Mouse (Mus musculus) embryonic facial prominence, embryonic 11.5 days (tissue): ENCODE measurements at regions not wholly inside any gene's neighbourhood (a gene's known extent, or its start where the extent isn't known, plus 50 kb on each side); places are given as distances from the start of the nearest gene placed in this dataset.

ENCODE experiments used
- ATAC-seq: fragments of 200-750 bp; cut with Nextera tagmentation; replicated peaks from 2 replicates; pipeline ENCODE4 v1.8.0; 2017; ENCODE audit warnings: low read depth; ENCODE audit not compliant: insufficient number of reproducible peaks, low FRiP score, low TSS enrichment
- DNase-seq: peaks from one replicate; pipeline ENCODE4 v3.0.0-alpha.2; 2015; ENCODE audit warnings: low spot score
- H3K27ac ChIP-seq: fragments of 300-500 bp; sonication (generic); replicated peaks from 2 replicates; pipeline ENCODE4 v1.5.1; 2014; ENCODE audit warnings: mild to moderate bottlenecking, low read depth, low read length, control low read depth
- H3K27me3 ChIP-seq: fragments of 300-500 bp; sonication (generic); 2 replicates; pipeline ENCODE4 v1.6.1; 2014; ENCODE audit warnings: mild to moderate bottlenecking, low read length, moderate library complexity, mixed read lengths; ENCODE audit not compliant: control insufficient read depth, insufficient read depth
- H3K36me3 ChIP-seq: fragments of 300-500 bp; sonication (generic); replicated peaks from 2 replicates; pipeline ENCODE4 v1.6.1; 2014; ENCODE audit warnings: low read depth, mild to moderate bottlenecking, low read length, moderate library complexity, mixed read lengths; ENCODE audit not compliant: control insufficient read depth, insufficient read depth
- H3K4me1 ChIP-seq: fragments of 300-500 bp; sonication (generic); 2 replicates; pipeline ENCODE4 v1.6.1; 2014; ENCODE audit warnings: low read length, mixed read lengths; ENCODE audit not compliant: control insufficient read depth, insufficient read depth
- H3K4me2 ChIP-seq: fragments of 300-500 bp; sonication (generic); 2 replicates; pipeline ENCODE4 v1.6.1; 2014; ENCODE audit warnings: low read depth, mild to moderate bottlenecking, control low read depth, low read length, moderate library complexity
- H3K4me3 ChIP-seq: fragments of 300-500 bp; sonication (generic); 2 replicates; pipeline ENCODE4 v1.5.1; 2014; ENCODE audit warnings: low read depth, low read length, control low read depth
- H3K9ac ChIP-seq: fragments of 300-500 bp; sonication (generic); replicated peaks from 2 replicates; pipeline ENCODE4 v1.6.1; 2014; ENCODE audit warnings: mild to moderate bottlenecking, control low read depth, low read length
- H3K9me3 ChIP-seq: fragments of 300-500 bp; sonication (generic); replicated peaks from 2 replicates; pipeline ENCODE4 v1.6.1; 2016; ENCODE audit warnings: mild to moderate bottlenecking, low read length, inconsistent platforms, mixed read lengths; ENCODE audit not compliant: control insufficient read depth
- WGBS: fragments of 180-500 bp; shearing (Covaris S2); extraction: QIAGEN DNeasy Blood & Tissue Kit; methylation state at CpG from one replicate; pipeline ENCODE4 v1.1.7; 2014; 5-methylcytosine and 5-hydroxymethylcytosine counted together

DNA sequence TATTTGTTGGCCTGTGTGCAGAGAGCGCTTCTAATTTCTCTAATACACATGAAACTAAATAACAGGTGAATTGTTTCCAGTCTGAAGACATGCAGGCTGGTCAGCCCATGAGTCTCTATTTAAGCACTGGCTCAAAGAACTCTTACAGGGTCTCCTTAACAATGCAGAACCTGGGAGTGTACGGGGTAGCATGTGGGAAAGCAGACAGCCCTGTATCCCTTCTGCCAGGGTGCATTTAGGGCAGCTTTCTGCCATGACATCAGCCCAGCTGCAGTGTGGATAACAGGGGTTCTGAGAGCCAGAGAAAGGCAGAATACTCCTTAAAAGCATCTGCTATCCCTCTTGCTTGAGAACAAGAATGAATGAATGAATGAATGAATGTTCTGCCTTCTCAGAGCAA lies 164.7 kb downstream of the Grb14 start:
- Histone ChIP-seq H3K27ac (no peak overlapping the region), H3K36me3 (no peaks in the 10 kb centered on the region), H3K9me3 (no peaks in the 10 kb centered on the region), H3K27me3 (no peaks in the 10 kb centered on the region), H3K9ac (no peak overlapping the region), H3K4me3 (no peak overlapping the region), H3K4me2 (no peak overlapping the region), H3K4me1 (no peaks in the 10 kb centered on the region)
- 87% methylated on average over 2 of the region's 2 CpGs for WGBS
- no peak for ATAC-seq
- DNase-seq: no peak

DNA sequence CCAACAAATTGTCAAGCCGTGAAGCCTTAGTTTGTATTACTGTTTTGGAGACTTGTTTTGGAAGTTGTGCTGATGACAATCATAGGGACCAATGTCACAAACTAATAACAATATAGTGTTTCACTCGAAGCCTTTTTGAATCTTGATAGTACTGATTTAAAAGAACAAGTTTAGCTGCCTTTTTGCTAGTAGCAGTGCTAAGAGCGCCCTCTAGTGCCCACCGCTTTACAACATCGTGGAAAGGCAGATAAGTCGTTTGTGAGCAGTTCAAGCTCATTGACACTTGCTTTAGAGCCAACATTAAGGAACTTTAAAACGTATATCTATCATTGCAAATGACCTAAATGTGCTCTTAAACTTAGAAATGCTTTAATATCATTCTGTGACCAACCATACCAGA lies 170.9 kb downstream of the Grb14 start:
- ATAC-seq (no peak), DNase-seq (peak; percentile 91)
- Histone ChIP-seq H3K27ac (no peak overlapping the region), H3K9ac (no peak overlapping the region), H3K9me3 (no peaks in the 10 kb centered on the region), H3K4me2 (no peak overlapping the region), H3K4me3 (no peak overlapping the region), H3K27me3 (no peaks in the 10 kb centered on the region), H3K4me1 (no peaks in the 10 kb centered on the region), H3K36me3 (no peaks in the 10 kb centered on the region)
- WGBS: 13% methylated on average over 7 of the region's 7 CpGs

DNA sequence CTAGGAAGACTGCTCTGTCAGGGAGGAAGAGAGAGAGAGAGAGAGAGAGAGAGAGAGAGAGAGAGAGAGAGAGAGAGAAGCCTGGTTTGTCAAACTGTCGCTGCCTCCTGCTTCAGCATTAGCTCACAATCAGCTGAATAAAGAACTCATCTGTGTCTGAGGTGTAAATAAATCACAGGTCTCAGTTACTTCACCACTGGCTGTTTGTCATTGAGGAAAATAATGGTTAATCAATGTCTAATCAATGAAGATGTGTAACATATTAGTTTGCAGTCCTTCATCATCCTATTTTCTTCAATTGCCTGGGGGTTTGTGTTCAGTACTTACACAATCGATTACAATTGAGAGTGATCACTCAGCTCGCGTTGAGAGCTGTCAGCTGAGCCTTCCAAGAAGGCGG lies 171.9 kb downstream of the Grb14 start:
- H3K4me3 ChIP-seq: no peak overlapping the region
- no peak overlapping the region for H3K27ac ChIP-seq
- no peak for ATAC-seq
- H3K27me3 ChIP-seq: no peaks in the 10 kb centered on the region
- no peaks in the 10 kb centered on the region for H3K9me3 ChIP-seq
- H3K9ac ChIP-seq: no peak overlapping the region
- WGBS: 53% methylated on average over 5 of the region's 5 CpGs
- no peaks in the 10 kb centered on the region for H3K36me3 ChIP-seq
- no peaks in the 10 kb centered on the region for H3K4me1 ChIP-seq
- no peak for DNase-seq
- no peak overlapping the region for H3K4me2 ChIP-seq

DNA sequence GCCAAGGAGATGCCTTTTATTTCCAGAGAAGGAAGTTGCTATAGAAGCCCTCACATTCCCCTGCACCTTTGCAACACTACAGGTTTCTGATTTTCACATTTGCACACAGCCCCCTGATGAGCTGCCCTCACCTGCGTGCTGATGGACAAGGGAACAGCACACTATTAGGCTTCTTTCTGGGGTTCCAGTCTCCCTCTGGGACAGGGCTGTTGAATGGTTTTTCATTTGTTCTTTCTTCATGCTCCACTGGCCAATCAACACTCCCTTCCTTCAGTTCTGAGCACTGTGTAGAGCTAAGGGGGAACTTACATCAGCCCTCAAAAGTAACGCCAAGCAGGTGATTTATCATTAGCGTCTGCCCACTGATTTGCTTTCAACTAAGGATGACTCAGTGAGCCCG lies 173.7 kb downstream of the Grb14 start:
- H3K36me3 ChIP-seq: no peaks in the 10 kb centered on the region
- ATAC-seq: no peak
- H3K4me2 ChIP-seq: no peak overlapping the region
- H3K27me3 ChIP-seq: no peaks in the 10 kb centered on the region
- H3K4me1 ChIP-seq: no peaks in the 10 kb centered on the region
- H3K4me3 ChIP-seq: no peak overlapping the region
- no peak overlapping the region for H3K9ac ChIP-seq
- no peak for DNase-seq
- H3K27ac ChIP-seq: no peak overlapping the region
- no peaks in the 10 kb centered on the region for H3K9me3 ChIP-seq
- 66% methylated on average over 4 of the region's 4 CpGs for WGBS

DNA sequence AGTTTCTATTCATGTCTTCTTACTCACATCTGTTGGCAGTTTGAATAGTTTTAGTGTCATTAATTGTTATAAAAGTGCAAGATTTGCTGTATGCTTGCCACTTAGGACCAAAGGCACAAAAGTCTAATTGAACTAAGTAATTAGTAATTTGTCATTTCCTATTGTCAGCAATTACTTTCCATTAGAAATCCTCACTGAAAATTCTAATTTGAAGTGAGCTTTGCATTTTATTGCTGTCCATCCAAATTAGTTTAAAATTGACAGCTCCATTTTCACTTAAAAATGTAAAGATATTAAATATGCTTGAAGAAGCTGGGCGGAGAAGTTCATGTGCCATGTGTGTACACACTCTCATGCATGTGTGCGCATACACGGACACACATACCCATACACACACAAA lies 174.1 kb downstream of the Grb14 start:
- Histone ChIP-seq H3K4me1 (no peaks in the 10 kb centered on the region), H3K27me3 (no peaks in the 10 kb centered on the region)
- no peak for DNase-seq

DNA sequence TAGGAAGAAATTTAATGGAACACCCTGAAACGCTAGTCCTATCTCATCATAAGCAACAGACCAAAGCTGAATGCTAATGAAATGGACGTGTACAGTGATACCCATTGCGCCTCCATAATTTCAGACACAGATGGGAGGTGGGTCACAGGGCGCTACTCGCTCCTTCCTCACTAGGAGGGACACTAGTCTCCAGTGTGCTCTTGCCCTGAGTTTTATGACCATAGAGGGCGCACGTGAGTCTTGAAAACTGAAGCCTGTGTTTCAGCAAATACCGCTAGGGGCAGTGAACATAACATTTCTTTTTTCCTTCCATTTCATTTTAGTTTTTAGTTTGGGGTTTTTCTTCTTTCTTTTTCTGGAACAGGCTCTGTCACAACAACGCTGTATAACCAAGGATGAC lies 200.3 kb downstream of the Grb14 start:
- Histone ChIP-seq H3K9me3 (no peaks in the 10 kb centered on the region), H3K27me3 (no peaks in the 10 kb centered on the region), H3K36me3 (no peaks in the 10 kb centered on the region), H3K9ac (no peak overlapping the region), H3K4me3 (no peak overlapping the region), H3K4me2 (no peak overlapping the region), H3K4me1 (no peaks in the 10 kb centered on the region), H3K27ac (no peak overlapping the region)
- DNase-seq (no peak), ATAC-seq (no peak)
- WGBS: 79% methylated on average over 9 of the region's 9 CpGs

More for the DNA sequence above, 174.1 kb downstream of the Grb14 start:
- no peaks in the 10 kb centered on the region for H3K36me3 ChIP-seq
- ATAC-seq: no peak
- H3K9me3 ChIP-seq: no peaks in the 10 kb centered on the region
- H3K4me3 ChIP-seq: no peak overlapping the region
- no peak overlapping the region for H3K9ac ChIP-seq
- 95% methylated on average over 3 of the region's 3 CpGs for WGBS
- H3K4me2 ChIP-seq: no peak overlapping the region
- no peak overlapping the region for H3K27ac ChIP-seq

DNA sequence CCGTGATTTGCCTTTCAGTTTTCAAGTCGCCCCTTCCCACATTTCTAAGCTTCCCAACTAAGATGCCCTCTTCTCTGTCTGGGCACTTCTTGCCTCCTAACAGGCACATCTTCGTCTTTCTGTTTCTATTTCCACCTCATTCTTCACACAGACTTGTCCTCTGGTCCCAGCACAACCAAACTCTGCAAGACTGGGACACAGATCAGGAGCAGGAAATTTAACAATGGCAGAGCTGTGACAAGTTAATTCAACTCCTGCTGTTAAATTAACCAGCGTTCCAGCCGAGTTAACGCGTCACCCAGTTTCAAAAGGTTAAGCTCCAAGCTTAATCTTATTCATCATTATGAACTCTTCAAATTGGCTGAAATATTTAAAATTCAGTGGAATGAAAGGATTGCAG lies 200.9 kb downstream of the Grb14 start:
- Histone ChIP-seq H3K4me3 (no peak overlapping the region), H3K9ac (no peak overlapping the region), H3K27ac (no peak overlapping the region), H3K27me3 (no peaks in the 10 kb centered on the region), H3K4me2 (no peak overlapping the region), H3K4me1 (no peaks in the 10 kb centered on the region), H3K36me3 (no peaks in the 10 kb centered on the region), H3K9me3 (no peaks in the 10 kb centered on the region)
- DNase-seq: no peak
- 51% methylated on average over 7 of the region's 7 CpGs for WGBS
- ATAC-seq: no peak

DNA sequence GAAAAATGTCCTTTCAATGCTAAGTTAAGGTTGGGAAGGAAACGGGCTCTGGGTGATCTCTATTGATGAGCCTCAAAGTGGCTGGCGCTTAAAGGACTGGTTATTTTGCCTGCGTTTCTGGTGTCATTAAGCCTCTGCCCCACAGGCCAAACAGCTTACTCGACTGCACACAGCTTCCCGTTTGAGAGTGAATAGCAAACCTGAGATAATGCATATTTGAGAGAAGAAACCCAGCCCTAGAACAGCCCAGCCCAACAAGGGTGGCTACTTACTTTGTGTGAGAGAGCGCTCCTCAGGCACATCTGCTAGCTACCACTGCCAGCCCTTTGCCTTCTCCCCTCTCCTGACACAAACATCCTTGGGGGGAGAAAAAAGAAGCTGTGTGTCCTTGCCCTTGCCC lies 201.7 kb downstream of the Grb14 start:
- H3K27me3 ChIP-seq: no peaks in the 10 kb centered on the region
- H3K9me3 ChIP-seq: no peaks in the 10 kb centered on the region
- ATAC-seq (no peak), DNase-seq (no peak)
- H3K4me3 ChIP-seq: no peak overlapping the region
- no peaks in the 10 kb centered on the region for H3K4me1 ChIP-seq
- H3K27ac ChIP-seq: no peak overlapping the region
- no peak overlapping the region for H3K9ac ChIP-seq
- H3K4me2 ChIP-seq: no peak overlapping the region
- H3K36me3 ChIP-seq: no peaks in the 10 kb centered on the region
- 33% methylated on average over 6 of the region's 6 CpGs for WGBS

DNA sequence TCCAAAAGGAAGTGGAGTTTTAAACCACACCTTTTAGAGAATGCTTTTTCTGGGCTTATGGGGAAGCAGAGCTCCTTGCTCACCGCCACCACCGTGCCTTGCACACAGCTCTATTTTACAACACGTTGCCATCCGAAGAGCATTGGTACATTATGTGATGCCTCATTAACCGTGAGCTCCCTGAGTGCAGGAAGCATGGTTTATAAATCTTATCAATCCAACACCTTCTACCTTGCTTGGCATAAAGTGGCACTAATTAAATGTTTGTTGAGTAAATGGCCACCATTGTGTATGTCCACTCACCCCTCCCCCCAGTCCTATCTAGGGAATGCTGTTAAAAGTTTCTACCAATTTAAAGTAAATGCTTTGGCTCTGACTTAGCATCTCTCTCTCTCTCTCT lies 206.6 kb downstream of the Grb14 start:
- Histone ChIP-seq H3K4me3 (no peak overlapping the region), H3K4me2 (no peak overlapping the region), H3K9ac (no peak overlapping the region), H3K27me3 (no peaks in the 10 kb centered on the region), H3K27ac (no peak overlapping the region), H3K9me3 (no peaks in the 10 kb centered on the region), H3K4me1 (no peaks in the 10 kb centered on the region), H3K36me3 (no peaks in the 10 kb centered on the region)
- 76% methylated on average over 5 of the region's 5 CpGs for WGBS
- DNase-seq (no peak), ATAC-seq (no peak)
